Mouse (Mus musculus) forebrain, embryonic 13.5 days (tissue): ENCODE measurements around the gene H2afv. TPM values are rescaled to one million over a fixed set of nuclear protein-coding genes. Genes with fewer than 3 reads are reported as not detected.
"Not testable (repeated sequence)": the region's sequence is repeated elsewhere in the genome, so short reads cannot be mapped to it uniquely, and the experiment has no call there.

Source experiments
- ATAC-seq: fragments of 200-750 bp; cut with Nextera tagmentation; 2 replicates; pipeline ENCODE4 v1.8.0; 2017
- H3K27ac ChIP-seq: fragments of 300-500 bp; sonication (generic); 2 replicates; pipeline ENCODE4 v1.5.1; 2015; ENCODE audit warnings: inconsistent platforms, mild to moderate bottlenecking, moderate library complexity
- H3K27me3 ChIP-seq: fragments of 300-500 bp; sonication (generic); 2 replicates; pipeline ENCODE4 v1.6.1; 2015; ENCODE audit warnings: mild to moderate bottlenecking, inconsistent platforms
- H3K36me3 ChIP-seq: fragments of 300-500 bp; sonication (generic); 2 replicates; pipeline ENCODE4 v1.6.1; 2015; ENCODE audit warnings: mild to moderate bottlenecking, inconsistent platforms; ENCODE audit not compliant: poor library complexity, severe bottlenecking
- H3K4me1 ChIP-seq: fragments of 300-500 bp; sonication (generic); 2 replicates; pipeline ENCODE4 v1.6.1; 2015; ENCODE audit warnings: inconsistent platforms
- H3K4me2 ChIP-seq: fragments of 300-500 bp; sonication (generic); 2 replicates; pipeline ENCODE4 v1.6.1; 2015; ENCODE audit warnings: inconsistent platforms, mild to moderate bottlenecking, moderate library complexity
- H3K4me3 ChIP-seq: fragments of 300-500 bp; sonication (generic); 2 replicates; pipeline ENCODE4 v1.5.1; 2015; ENCODE audit warnings: mild to moderate bottlenecking, inconsistent platforms
- H3K9ac ChIP-seq: fragments of 300-500 bp; sonication (generic); 2 replicates; pipeline ENCODE4 v1.6.1; 2015; ENCODE audit warnings: mild to moderate bottlenecking, inconsistent platforms
- H3K9me3 ChIP-seq: fragments of 300-500 bp; sonication (generic); replicated peaks from 2 replicates; pipeline ENCODE4 v1.6.1; 2016; ENCODE audit warnings: inconsistent platforms
- WGBS: fragments of 180-500 bp; shearing (Covaris S2); methylation state at CpG from one replicate; pipeline ENCODE4 v1.1.7; 2015; 5-methylcytosine and 5-hydroxymethylcytosine counted together
- polyA plus RNA-seq: library from polyadenylated mRNA; unstranded; fragments of >200 nt; fragmentation: Nextera tagmentation; extraction: Ambion mirVana; gene quantifications from 2 replicates; pipeline ENCODE4 v1.2.1, GENCODE M21; 2015

Gene H2afv
- polyA plus RNA-seq, 1 experiment from 2014 or later, result 1,061 TPM

GRCm38 (mm10) chr11:6456083-6456482 is 11.8 kb upstream of the H2afv start:
- Histone ChIP-seq H3K9me3 (no peaks in the 10 kb centered on the region), H3K36me3 (no peaks in the 10 kb centered on the region), H3K4me3 (no peak overlapping the region), H3K9ac (no peak overlapping the region), H3K4me1 (no peaks in the 10 kb centered on the region), H3K27ac (no peak overlapping the region), H3K27me3 (no peaks in the 10 kb centered on the region), H3K4me2 (no peak overlapping the region)
- 81% methylated on average over 6 of the region's 6 CpGs for WGBS
- no peak for ATAC-seq

- ATAC-seq, H3K27me3 ChIP-seq, H3K9me3 ChIP-seq, H3K27ac ChIP-seq, H3K36me3 ChIP-seq, H3K9ac ChIP-seq, H3K4me2 ChIP-seq, H3K4me3 ChIP-seq, H3K4me1 ChIP-seq: not testable (repeated sequence)
- 92% methylated on average over 5 of the region's 5 CpGs for WGBS
Observed at GRCm38 (mm10) chr11:6448155-6448554, 3.9 kb upstream of the H2afv start.

GRCm38 (mm10) chr11:6447493-6447892 is 3.2 kb upstream of the H2afv start:
- Histone ChIP-seq H3K27ac (no peak overlapping the region), H3K9me3 (no peaks in the 10 kb centered on the region), H3K9ac (no peak overlapping the region), H3K27me3 (no peaks in the 10 kb centered on the region), H3K4me1 (peaks cover 10% of the 10 kb centered on the region), H3K36me3 (no peaks in the 10 kb centered on the region), H3K4me3 (no peak overlapping the region), H3K4me2 (no peak overlapping the region)
- 79% methylated on average over 4 of the region's 4 CpGs for WGBS
- ATAC-seq, result no peak

GRCm38 (mm10) chr11:6445951-6446350 is 1.7 kb upstream of the H2afv start:
- Histone ChIP-seq H3K27me3 (no peaks in the 10 kb centered on the region), H3K4me2 (no peak overlapping the region)
- WGBS, result 88% methylated on average over 7 of the region's 7 CpGs

GRCm38 (mm10) chr11:6445441-6445840 is 1.2 kb upstream of the H2afv start:
- Histone ChIP-seq H3K4me2 (no peak overlapping the region), H3K4me3 (no peak overlapping the region), H3K36me3 (peaks cover 5% of the 10 kb centered on the region; the same call in 1 of the 2 replicates), H3K9me3 (no peaks in the 10 kb centered on the region), H3K4me1 (peaks cover 18% of the 10 kb centered on the region), H3K27me3 (no peaks in the 10 kb centered on the region), H3K27ac (no peak overlapping the region), H3K9ac (no peak overlapping the region)
- ATAC-seq, result no peak
- WGBS, result 75% methylated on average over 4 of the region's 4 CpGs

More at GRCm38 (mm10) chr11:6445951-6446350, 1.7 kb upstream of the H2afv start:
- Histone ChIP-seq H3K4me3 (no peak overlapping the region), H3K9me3 (no peaks in the 10 kb centered on the region), H3K27ac (no peak overlapping the region), H3K36me3 (0 out of 2 replicates have a peak, but pooled peaks cover 4% of the 10 kb centered on the region), H3K4me1 (peaks cover 18% of the 10 kb centered on the region), H3K9ac (no peak overlapping the region)
- no peak for ATAC-seq

GRCm38 (mm10) chr11:6443727-6444076 is 541 bp downstream of the H2afv start:
- Histone ChIP-seq H3K9me3 (no peaks in the 10 kb centered on the region), H3K36me3 (peaks cover 16% of the 10 kb centered on the region), H3K9ac (peak overlapping the region; percentile 83), H3K4me2 (peak overlapping the region; percentile 68), H3K4me1 (peaks cover 21% of the 10 kb centered on the region), H3K27me3 (no peaks in the 10 kb centered on the region), H3K4me3 (peak overlapping the region; percentile 70), H3K27ac (peak overlapping the region; percentile 94)
- WGBS, result under 1% methylated on average over 10 of the region's 10 CpGs
- ATAC-seq, result no peak

GRCm38 (mm10) chr11:6443102-6443501 is 1.1 kb downstream of the H2afv start:
- WGBS, result 59% methylated on average over 4 of the region's 4 CpGs
- Histone ChIP-seq H3K9me3 (no peaks in the 10 kb centered on the region), H3K4me2 (peak overlapping the region; percentile 68), H3K36me3 (peaks cover 21% of the 10 kb centered on the region), H3K9ac (peak overlapping the region; percentile 83), H3K4me1 (peaks cover 21% of the 10 kb centered on the region), H3K27me3 (no peaks in the 10 kb centered on the region), H3K4me3 (peak overlapping the region; percentile 70), H3K27ac (no peak overlapping the region)
- no peak for ATAC-seq

GRCm38 (mm10) chr11:6442566-6442965 is 1.7 kb downstream of the H2afv start:
- H3K36me3 ChIP-seq, result peaks cover 26% of the 10 kb centered on the region
- H3K4me3 ChIP-seq, result peak overlapping the region; percentile 12; the same call in 1 of the 2 replicates
- no peak for ATAC-seq
- no peaks in the 10 kb centered on the region for H3K9me3 ChIP-seq
- H3K27ac ChIP-seq, result no peak overlapping the region
- H3K9ac ChIP-seq, result no peak overlapping the region
- no peaks in the 10 kb centered on the region for H3K27me3 ChIP-seq
- H3K4me1 ChIP-seq, result peaks cover 21% of the 10 kb centered on the region
- 97% methylated on average over 4 of the region's 4 CpGs for WGBS
- H3K4me2 ChIP-seq, result peak overlapping the region; percentile 68

GRCm38 (mm10) chr11:6440171-6440570 is 4.1 kb downstream of the H2afv start:
- ATAC-seq, result no peak
- H3K4me2 ChIP-seq, result no peak overlapping the region
- no peaks in the 10 kb centered on the region for H3K9me3 ChIP-seq
- peaks cover 48% of the 10 kb centered on the region for H3K36me3 ChIP-seq
- H3K27ac ChIP-seq, result no peak overlapping the region
- WGBS, result 97% methylated on average over 4 of the region's 4 CpGs
- H3K9ac ChIP-seq, result no peak overlapping the region
- no peaks in the 10 kb centered on the region for H3K27me3 ChIP-seq
- H3K4me3 ChIP-seq, result no peak overlapping the region
- H3K4me1 ChIP-seq, result peaks cover 21% of the 10 kb centered on the region

GRCm38 (mm10) chr11:6437667-6438066 is 6.6 kb downstream of the H2afv start:
- WGBS, result 94% methylated on average over 2 of the region's 2 CpGs
- H3K36me3 ChIP-seq, result peaks cover 73% of the 10 kb centered on the region

GRCm38 (mm10) chr11:6436442-6436841 is 7.8 kb downstream of the H2afv start:
- Histone ChIP-seq H3K27me3 (no peaks in the 10 kb centered on the region), H3K9ac (no peak overlapping the region), H3K36me3 (peaks cover 86% of the 10 kb centered on the region), H3K9me3 (no peaks in the 10 kb centered on the region), H3K4me2 (no peak overlapping the region), H3K4me1 (peaks cover 5% of the 10 kb centered on the region; the same call in 1 of the 2 replicates), H3K27ac (no peak overlapping the region), H3K4me3 (no peak overlapping the region)
- 0 out of 2 replicates have a peak, but pooled peaks have one; percentile 45 for ATAC-seq
- WGBS, result 75% methylated on average over 8 of the region's 8 CpGs

More at GRCm38 (mm10) chr11:6437667-6438066, 6.6 kb downstream of the H2afv start:
- Histone ChIP-seq H3K4me3 (no peak overlapping the region), H3K4me1 (peaks cover 12% of the 10 kb centered on the region), H3K27ac (no peak overlapping the region), H3K9ac (no peak overlapping the region), H3K9me3 (no peaks in the 10 kb centered on the region), H3K4me2 (no peak overlapping the region), H3K27me3 (no peaks in the 10 kb centered on the region)
- ATAC-seq, result no peak

- Histone ChIP-seq H3K4me3 (no peak overlapping the region), H3K9me3 (no peaks in the 10 kb centered on the region), H3K9ac (no peak overlapping the region), H3K4me2 (no peak overlapping the region), H3K36me3 (peaks cover 97% of the 10 kb centered on the region), H3K27ac (no peak overlapping the region), H3K27me3 (no peaks in the 10 kb centered on the region), H3K4me1 (no peaks in the 10 kb centered on the region)
- no peak for ATAC-seq
- WGBS, result 92% methylated on average over 7 of the region's 7 CpGs
Observed at GRCm38 (mm10) chr11:6430186-6430585, 14.1 kb downstream of the H2afv start.

- Histone ChIP-seq H3K9me3 (no peaks in the 10 kb centered on the region), H3K9ac (no peak overlapping the region), H3K27me3 (no peaks in the 10 kb centered on the region), H3K36me3 (peaks cover 67% of the 10 kb centered on the region), H3K4me3 (no peak overlapping the region), H3K27ac (no peak overlapping the region), H3K4me2 (no peak overlapping the region), H3K4me1 (peaks cover 21% of the 10 kb centered on the region)
- 75% methylated on average over 2 of the region's 2 CpGs for WGBS
- ATAC-seq, result no peak
Observed at GRCm38 (mm10) chr11:6420722-6421350, 23.4 kb downstream of the H2afv start.
